Mouse (Mus musculus): ENCODE measurements at regions not wholly inside any gene's neighbourhood (a gene's known extent, or its start where the extent isn't known, plus 50 kb on each side); places are given as distances from the start of the nearest gene placed in this dataset.

DNA sequence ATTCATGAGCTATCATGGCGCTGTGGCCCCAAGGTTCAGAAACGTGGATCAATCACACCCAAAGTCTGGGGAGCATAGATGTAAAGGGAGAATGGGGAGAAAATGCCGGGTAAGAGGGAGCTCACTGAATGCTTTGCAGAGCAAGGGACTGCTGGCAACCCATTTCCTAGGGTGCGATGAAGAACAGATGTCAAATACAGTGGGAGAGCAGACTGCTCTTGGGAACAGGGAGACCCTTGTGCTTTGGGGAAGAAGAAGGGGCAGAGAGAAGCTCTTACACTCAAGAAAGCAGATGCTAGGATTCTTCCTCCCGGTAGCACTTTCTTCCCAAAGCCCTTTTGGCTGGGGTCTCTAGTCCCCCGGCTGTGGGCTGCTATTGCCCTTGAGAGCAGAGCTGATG, 100.0 kb downstream of the Neurod6 start:
- no peak for TF ChIP-seq CTCF (IDR thresholded peaks at IDR 0.05; ENCODE audit: low read depth)
- TF ChIP-seq EP300 (IDR thresholded peaks at IDR 0.05; ENCODE audit: low read depth) = no peak
